Comparison of ENCODE assay signal across 22 mouse cellular contexts in genomic region chr9:65913976-65914375, GRCm38 (mm10). TPM values are rescaled to one million over a fixed set of nuclear protein-coding genes. Genes with fewer than 3 reads are reported as not detected.
A peak's percentile ranks its signal among the peaks of the same experiment; 100 is the strongest.
DNase-seq lines count a peak whose midpoint lies in the region; ATAC-seq and TF ChIP-seq lines count a peak whose summit lies in the region.
"Had no signal": no experiment of that assay in that cellular context is flagged by ENCODE, and none has a peak within 500 bp of the region (broad histone marks: within the 10 kb centered on the region; RNA-seq: fewer than 3 reads in every experiment).

No protein-coding gene starts in this region.

- no peak overlapping the region for H3K9ac ChIP-seq in hindbrain, postnatal 0 days (replicated peaks; ENCODE audit: low read length)
- H3K9ac ChIP-seq in hindbrain, embryonic 13.5 days, result no peak overlapping the region
- H3K9ac ChIP-seq: forebrain, embryonic 12.5 days; liver, embryonic 14.5 days; lung, embryonic 15.5 days; midbrain, embryonic 12.5 days; neural tube, embryonic 13.5 days; stomach, embryonic 15.5 days had no signal

- no peak overlapping the region for H3K27ac ChIP-seq in hindbrain, postnatal 0 days
- H3K27ac ChIP-seq in hindbrain, embryonic 13.5 days, result no peak overlapping the region
- H3K27ac ChIP-seq: forebrain, embryonic 12.5 days; heart, embryonic 10.5 days; liver, embryonic 14.5 days; lung, embryonic 15.5 days; midbrain, embryonic 12.5 days; neural tube, embryonic 13.5 days; stomach, embryonic 15.5 days had no signal

- H3K4me3 ChIP-seq in hindbrain, postnatal 0 days (ENCODE audit: low read length), result no peak overlapping the region
- H3K4me3 ChIP-seq in hindbrain, embryonic 13.5 days, result no peak overlapping the region
- H3K4me3 ChIP-seq: forebrain, embryonic 12.5 days; heart, embryonic 10.5 days; lung, embryonic 15.5 days; midbrain, embryonic 12.5 days; neural tube, embryonic 13.5 days; stomach, embryonic 15.5 days had no signal

- no peaks in the 10 kb centered on the region for H3K9me3 ChIP-seq in hindbrain, postnatal 0 days (ENCODE audit: low read length)
- H3K9me3 ChIP-seq in hindbrain, embryonic 13.5 days, result no peaks in the 10 kb centered on the region
- H3K9me3 ChIP-seq: forebrain, embryonic 12.5 days; heart, embryonic 10.5 days; lung, embryonic 15.5 days; midbrain, embryonic 12.5 days; neural tube, embryonic 13.5 days; stomach, embryonic 15.5 days had no signal

- no peaks in the 10 kb centered on the region for H3K36me3 ChIP-seq in hindbrain, postnatal 0 days (ENCODE audit: insufficient read depth, low read length)
- no peaks in the 10 kb centered on the region for H3K36me3 ChIP-seq in hindbrain, embryonic 13.5 days
- H3K36me3 ChIP-seq: forebrain, embryonic 12.5 days; heart, embryonic 10.5 days; lung, embryonic 15.5 days; midbrain, embryonic 12.5 days; neural tube, embryonic 13.5 days; stomach, embryonic 15.5 days had no signal

- DNase-seq in hindbrain, postnatal 0 days (ENCODE audit: low spot score), result peak; percentile 8
- peak; percentile 20 for DNase-seq in MN1 (ENCODE audit: low spot score)
- peak; percentile 60 for DNase-seq in cerebellum, adult 11-12 months
- DNase-seq in cerebellum, postnatal 14 days, result peak; percentile 20 to 64
- no peak for DNase-seq in adrenal gland, adult 8-10 months
- no peak for DNase-seq in lung, postnatal 25 days (ENCODE audit: low spot score)
- DNase-seq: adrenal gland, postnatal 36 days; heart, postnatal 10 days; kidney, adult 9 months; kidney, postnatal 25 days; layer of hippocampus, adult 9-11 months; thymus, adult 2 months had no signal

- TF ChIP-seq CTCF in hindbrain, postnatal 0 days (IDR thresholded peaks at IDR 0.05; ENCODE audit: low read depth), result no peak

- H3K4me2 ChIP-seq in hindbrain, postnatal 0 days (ENCODE audit: low read depth, low read length), result no peak overlapping the region
- no peak overlapping the region for H3K4me2 ChIP-seq in hindbrain, embryonic 13.5 days
- H3K4me2 ChIP-seq: forebrain, embryonic 12.5 days; lung, embryonic 15.5 days; midbrain, embryonic 12.5 days; neural tube, embryonic 13.5 days; stomach, embryonic 15.5 days had no signal

- 76% methylated on average over 2 of the region's 2 CpGs for WGBS in hindbrain, postnatal 0 days
- 80% methylated on average over 2 of the region's 2 CpGs for WGBS in hindbrain, embryonic 13.5 days

- no peaks in the 10 kb centered on the region for H3K4me1 ChIP-seq in hindbrain, postnatal 0 days (ENCODE audit: insufficient read depth, low read length)
- peaks cover 14% of the 10 kb centered on the region for H3K4me1 ChIP-seq in hindbrain, embryonic 13.5 days (replicated peaks)

- ATAC-seq in hindbrain, postnatal 0 days, result no peak
- ATAC-seq in hindbrain, embryonic 13.5 days (ENCODE audit: low FRiP score), result no peak
- ATAC-seq: inflammation-experienced regulatory T-cells, adult 6 months had no signal

- H3K27me3 ChIP-seq in hindbrain, postnatal 0 days (ENCODE audit: insufficient read depth, low read length), result no peaks in the 10 kb centered on the region
- H3K27me3 ChIP-seq in hindbrain, embryonic 13.5 days, result no peaks in the 10 kb centered on the region
- H3K27me3 ChIP-seq: CH12.LX; forebrain, embryonic 12.5 days; lung, embryonic 15.5 days; midbrain, embryonic 12.5 days; neural tube, embryonic 13.5 days; stomach, embryonic 15.5 days had no signal

RNA-seq across cellular contexts. Expression of gene Csnk1g1, which starts 5.3 kb away (rescaled TPM):
- 23.1 and 28.9 TPM in 2 replicates for total RNA-seq in hindbrain, postnatal 0 days (2014; rRNA removed)
- polyA plus RNA-seq in hindbrain, postnatal 0 days (2015; fragmentation: Nextera tagmentation; extraction: Ambion mirVana), result 18.2 and 19.6 TPM in 2 replicates
- polyA plus RNA-seq in hindbrain, embryonic 13.5 days (2015; fragmentation: Nextera tagmentation; extraction: Ambion mirVana), result 22.9 and 24.8 TPM in 2 replicates
- total RNA-seq in adrenal gland, adult 8-10 months (2022), result 10 to 100 TPM; 17.0 to 32.9 (median 26.0) TPM

RNA-seq across cellular contexts. Expression of gene Trip4, which starts 5.4 kb away (rescaled TPM):
- total RNA-seq in hindbrain, postnatal 0 days (2014; rRNA removed), result 15.6 and 25.7 TPM in 2 replicates
- 23.8 and 23.9 TPM in 2 replicates for polyA plus RNA-seq in hindbrain, postnatal 0 days (2015; fragmentation: Nextera tagmentation; extraction: Ambion mirVana)
- polyA plus RNA-seq in hindbrain, embryonic 13.5 days (2015; fragmentation: Nextera tagmentation; extraction: Ambion mirVana), result 33.6 and 33.8 TPM in 2 replicates
- 10 to 100 TPM; 46.5 to 53.5 (median 48.1) TPM for total RNA-seq in adrenal gland, adult 8-10 months (2022)

RNA-seq across cellular contexts. Expression of gene Pclaf, which starts 23.9 kb away (rescaled TPM):
- total RNA-seq in hindbrain, postnatal 0 days (2014; rRNA removed), result 14.0 and 15.6 TPM in 2 replicates
- polyA plus RNA-seq in hindbrain, postnatal 0 days (2015; fragmentation: Nextera tagmentation; extraction: Ambion mirVana), result 29.8 and 35.8 TPM in 2 replicates
- 36.9 and 42.1 TPM in 2 replicates for polyA plus RNA-seq in hindbrain, embryonic 13.5 days (2015; fragmentation: Nextera tagmentation; extraction: Ambion mirVana)
- under 1 TPM; 0.61 to 0.97 (median 0.90) TPM for total RNA-seq in adrenal gland, adult 8-10 months (2022)

Comparison
In these comparisons a context has a peak if more than half of its experiments do, and no peak if none do; other contexts are left out.
1. DNase-seq: peak in hindbrain, postnatal 0 days (single experiment), MN1 (single experiment), cerebellum, adult 11-12 months (single experiment) and cerebellum, postnatal 14 days (2 of 2); none in adrenal gland, adult 8-10 months (single experiment) and lung, postnatal 25 days (single experiment).